Mouse (Mus musculus): ENCODE measurements around the gene Sox14. TPM values are rescaled to one million over a fixed set of nuclear protein-coding genes. Genes with fewer than 3 reads are reported as not detected.

The Sox14 gene
- polyA plus RNA-seq, 1 experiment = not detected

DNA sequence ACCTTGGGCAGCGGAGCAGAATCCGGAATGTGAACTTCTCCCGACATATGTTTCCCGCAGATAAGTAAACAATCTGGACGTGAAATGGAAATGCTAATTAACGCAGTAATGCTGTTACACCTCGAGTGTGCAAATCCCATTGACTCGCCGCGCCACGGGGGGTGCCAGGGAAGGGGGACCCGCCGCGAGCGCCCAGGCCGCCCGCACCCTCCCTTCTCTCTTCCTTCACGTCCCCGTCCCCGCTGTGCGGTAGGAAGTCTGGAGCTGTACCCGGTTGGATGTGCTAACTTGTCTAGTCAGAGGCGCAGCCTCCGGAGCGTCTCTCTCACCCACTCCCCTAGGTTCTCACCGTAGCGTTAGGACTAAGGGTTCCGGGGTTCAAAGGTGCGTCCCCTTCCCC is 6.7 kb downstream of the Sox14 start:
- Histone ChIP-seq H3K27me3 (ENCODE audit: control insufficient read depth, insufficient read depth, low read length) (peaks cover 17% of the 10 kb centered on the region), H3K27ac (ENCODE audit: insufficient read depth, low read length) (no peak overlapping the region), H3K4me3 (ENCODE audit: extremely low read depth, insufficient read depth, insufficient read length) (no peak overlapping the region), H3K36me3 (ENCODE audit: control insufficient read depth, insufficient read depth, low read length) (no peaks in the 10 kb centered on the region), H3K4me1 (ENCODE audit: control insufficient read depth, insufficient read depth, insufficient read length) (no peaks in the 10 kb centered on the region)
- TF ChIP-seq POLR2A (IDR thresholded peaks at IDR 0.05; ENCODE audit: low read depth, low read length) (no peak), CTCF (IDR thresholded peaks at IDR 0.05; ENCODE audit: extremely low read depth, insufficient read depth, insufficient read length, insufficient replicate concordance) (no peak)
- no peak for DNase-seq (ENCODE audit: low read depth in 1 of 2, low spot score in 2 of 2)
- WGBS = 4% methylated on average over 28 of the region's 29 CpGs

DNA sequence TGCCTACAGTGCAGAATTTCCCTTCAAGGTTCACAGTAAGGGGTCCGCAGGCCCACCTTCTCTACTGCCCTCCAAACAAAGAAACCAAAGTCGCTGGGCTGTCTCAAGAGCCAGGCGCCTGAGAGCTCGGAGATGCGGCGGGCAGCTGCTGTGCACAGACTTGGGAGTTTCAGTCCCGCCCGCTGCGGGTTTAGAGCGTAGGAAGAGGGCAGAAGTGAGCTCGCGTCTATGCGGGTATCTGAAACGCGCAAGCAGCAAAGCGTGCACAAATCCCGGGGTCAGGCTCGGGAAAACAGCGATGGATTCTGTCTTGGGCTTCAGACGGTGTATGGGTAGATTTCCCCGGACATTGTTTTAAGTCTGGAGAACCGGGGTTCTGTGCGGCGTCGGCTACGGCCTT is 7.4 kb downstream of the Sox14 start:
- no peaks in the 10 kb centered on the region for H3K36me3 ChIP-seq (ENCODE audit: control insufficient read depth, insufficient read depth, low read length)
- H3K4me1 ChIP-seq (ENCODE audit: control insufficient read depth, insufficient read depth, insufficient read length) = no peaks in the 10 kb centered on the region
- DNase-seq (ENCODE audit: low read depth in 1 of 2, low spot score in 2 of 2) = no peak
- no peak for TF ChIP-seq POLR2A (IDR thresholded peaks at IDR 0.05; ENCODE audit: low read depth, low read length)
- no peak for TF ChIP-seq CTCF (IDR thresholded peaks at IDR 0.05; ENCODE audit: extremely low read depth, insufficient read depth, insufficient read length, insufficient replicate concordance)
- peaks cover 15% of the 10 kb centered on the region for H3K27me3 ChIP-seq (ENCODE audit: control insufficient read depth, insufficient read depth, low read length)
- WGBS = 3% methylated on average over 26 of the region's 26 CpGs
- H3K4me3 ChIP-seq (ENCODE audit: extremely low read depth, insufficient read depth, insufficient read length) = no peak overlapping the region
- H3K27ac ChIP-seq (ENCODE audit: insufficient read depth, low read length) = no peak overlapping the region

DNA sequence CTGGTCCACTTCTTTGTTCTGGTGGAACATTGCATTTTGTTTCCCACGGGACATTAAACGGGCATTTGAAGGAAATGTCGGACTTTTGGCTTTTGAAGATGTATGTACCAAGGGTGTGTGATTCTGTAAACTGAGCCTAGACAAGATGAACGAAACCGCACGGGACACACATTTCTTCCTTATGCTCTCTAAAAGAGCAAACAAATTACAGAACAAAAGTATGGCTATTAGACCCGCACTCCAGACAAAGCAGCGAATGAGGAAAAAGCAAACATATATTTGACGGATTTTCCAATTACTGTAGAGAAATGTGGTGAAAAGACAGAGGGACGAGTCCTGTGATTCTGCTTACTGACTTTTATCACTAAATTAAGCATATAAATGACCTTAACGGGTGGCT is 7.9 kb downstream of the Sox14 start:
- DNase-seq (ENCODE audit: low read depth in 1 of 2, low spot score in 2 of 2) = no peak
- Histone ChIP-seq H3K27ac (ENCODE audit: insufficient read depth, low read length) (no peak overlapping the region), H3K4me1 (ENCODE audit: control insufficient read depth, insufficient read depth, insufficient read length) (no peaks in the 10 kb centered on the region), H3K36me3 (ENCODE audit: control insufficient read depth, insufficient read depth, low read length) (no peaks in the 10 kb centered on the region), H3K4me3 (ENCODE audit: extremely low read depth, insufficient read depth, insufficient read length) (no peak overlapping the region), H3K27me3 (ENCODE audit: control insufficient read depth, insufficient read depth, low read length) (peaks cover 15% of the 10 kb centered on the region)
- 9% methylated on average over 11 of the region's 11 CpGs for WGBS
- no peak for TF ChIP-seq POLR2A (IDR thresholded peaks at IDR 0.05; ENCODE audit: low read depth, low read length)
- TF ChIP-seq CTCF (IDR thresholded peaks at IDR 0.05; ENCODE audit: extremely low read depth, insufficient read depth, insufficient read length, insufficient replicate concordance) = no peak

DNA sequence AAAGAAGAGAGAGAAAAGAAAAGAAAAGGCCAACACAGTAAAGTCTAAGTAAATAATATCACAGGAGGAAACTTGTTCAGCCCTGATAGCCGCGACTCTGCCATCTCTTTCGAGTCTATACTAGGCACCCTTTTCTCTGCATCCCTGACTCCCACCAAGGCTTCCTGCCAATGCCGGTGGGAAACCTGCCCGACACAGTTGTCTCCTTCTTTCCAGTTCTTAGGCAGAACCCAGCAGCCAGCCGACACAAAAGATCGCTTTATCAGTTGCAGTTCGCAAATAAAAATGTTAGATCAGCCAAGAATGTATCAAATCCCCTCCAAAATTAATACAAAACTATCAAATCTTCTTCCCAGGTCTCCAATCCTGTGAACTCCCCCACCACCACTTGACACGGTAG is 13.0 kb downstream of the Sox14 start:
- WGBS = 84% methylated on average over 9 of the region's 9 CpGs
- no peak for TF ChIP-seq CTCF (IDR thresholded peaks at IDR 0.05; ENCODE audit: extremely low read depth, insufficient read depth, insufficient read length, insufficient replicate concordance)
- no peak for TF ChIP-seq POLR2A (IDR thresholded peaks at IDR 0.05; ENCODE audit: low read depth, low read length)
- Histone ChIP-seq H3K4me1 (ENCODE audit: control insufficient read depth, insufficient read depth, insufficient read length) (no peaks in the 10 kb centered on the region), H3K4me3 (ENCODE audit: extremely low read depth, insufficient read depth, insufficient read length) (no peak overlapping the region), H3K27me3 (ENCODE audit: control insufficient read depth, insufficient read depth, low read length) (no peaks in the 10 kb centered on the region), H3K27ac (ENCODE audit: insufficient read depth, low read length) (no peak overlapping the region), H3K36me3 (ENCODE audit: control insufficient read depth, insufficient read depth, low read length) (no peaks in the 10 kb centered on the region)
- DNase-seq (ENCODE audit: low read depth in 1 of 2, low spot score in 2 of 2) = no peak

DNA sequence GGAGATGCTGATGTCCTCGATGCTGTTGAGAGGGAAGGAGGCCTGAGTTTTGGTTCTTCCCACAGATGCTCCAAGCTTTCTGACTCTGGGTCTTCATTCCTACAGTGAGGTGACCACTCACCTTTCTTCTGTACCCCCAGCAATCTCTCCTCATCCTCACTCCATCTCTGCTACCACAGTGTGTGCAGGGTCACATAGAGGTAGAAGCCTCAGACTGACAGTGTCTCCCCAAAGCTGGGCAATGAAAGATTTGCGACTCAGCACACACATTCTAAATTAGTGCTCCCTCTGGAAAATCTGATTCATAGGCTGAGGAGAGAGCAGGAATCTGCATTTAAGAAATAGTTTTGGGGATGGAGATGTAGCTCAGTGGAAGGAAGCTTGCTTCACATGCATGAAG is 21.5 kb downstream of the Sox14 start:
- Histone ChIP-seq H3K27me3 (ENCODE audit: control insufficient read depth, insufficient read depth, low read length) (no peaks in the 10 kb centered on the region), H3K4me1 (ENCODE audit: control insufficient read depth, insufficient read depth, insufficient read length) (no peaks in the 10 kb centered on the region), H3K36me3 (ENCODE audit: control insufficient read depth, insufficient read depth, low read length) (no peaks in the 10 kb centered on the region), H3K4me3 (ENCODE audit: extremely low read depth, insufficient read depth, insufficient read length) (no peak overlapping the region), H3K27ac (ENCODE audit: insufficient read depth, low read length) (no peak overlapping the region)
- DNase-seq (ENCODE audit: low read depth in 1 of 2, low spot score in 2 of 2) = no peak
- TF ChIP-seq POLR2A (IDR thresholded peaks at IDR 0.05; ENCODE audit: low read depth, low read length) = no peak
- TF ChIP-seq CTCF (IDR thresholded peaks at IDR 0.05; ENCODE audit: extremely low read depth, insufficient read depth, insufficient read length, insufficient replicate concordance) = no peak
- WGBS = 76% methylated on average over 2 of the region's 2 CpGs

DNA sequence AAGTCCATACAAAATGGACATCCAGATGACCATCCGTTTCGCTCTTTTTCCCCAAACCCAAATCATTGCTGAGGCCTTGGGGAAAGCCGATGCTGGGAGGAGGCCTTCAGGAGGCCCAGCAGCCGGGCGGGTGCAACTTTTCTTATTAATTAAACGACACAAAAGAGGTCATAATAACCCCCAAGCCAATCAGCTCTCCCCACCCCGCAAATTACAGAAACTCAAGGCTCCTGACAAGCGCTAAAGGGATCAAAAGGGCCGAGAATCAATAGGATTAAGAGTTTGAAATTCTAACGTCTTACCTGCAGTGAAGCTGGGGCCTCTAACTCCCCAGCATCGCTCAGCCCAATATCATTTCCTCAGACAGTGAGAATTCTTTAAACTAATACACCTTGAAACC is 22.6 kb downstream of the Sox14 start:
- no peak for DNase-seq (ENCODE audit: low read depth in 1 of 2, low spot score in 2 of 2)
- TF ChIP-seq CTCF (IDR thresholded peaks at IDR 0.05; ENCODE audit: extremely low read depth, insufficient read depth, insufficient read length, insufficient replicate concordance) = no peak
- TF ChIP-seq POLR2A (IDR thresholded peaks at IDR 0.05; ENCODE audit: low read depth, low read length) = no peak
- 68% methylated on average over 11 of the region's 11 CpGs for WGBS
- Histone ChIP-seq H3K4me1 (ENCODE audit: control insufficient read depth, insufficient read depth, insufficient read length) (no peaks in the 10 kb centered on the region), H3K27me3 (ENCODE audit: control insufficient read depth, insufficient read depth, low read length) (no peaks in the 10 kb centered on the region), H3K36me3 (ENCODE audit: control insufficient read depth, insufficient read depth, low read length) (no peaks in the 10 kb centered on the region), H3K27ac (ENCODE audit: insufficient read depth, low read length) (no peak overlapping the region), H3K4me3 (ENCODE audit: extremely low read depth, insufficient read depth, insufficient read length) (no peak overlapping the region)

DNA sequence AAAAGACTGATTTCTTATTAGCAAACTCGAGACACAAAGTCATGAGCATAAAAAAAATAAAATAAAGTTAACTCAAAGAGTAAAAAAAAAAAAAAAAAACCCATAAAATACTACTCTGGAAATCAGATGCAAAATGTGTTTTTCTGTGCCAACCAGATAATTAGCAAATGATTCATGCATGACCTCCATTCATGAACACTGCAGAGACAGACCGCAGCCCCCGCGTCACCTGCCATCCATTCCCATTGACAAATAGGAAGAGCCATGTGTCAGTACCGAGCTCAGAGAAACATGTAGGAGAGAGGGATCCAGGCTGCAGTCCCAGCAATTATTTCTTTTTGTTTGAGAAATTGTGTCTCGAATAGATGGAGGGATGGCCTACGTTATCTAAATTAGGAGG is 25.6 kb downstream of the Sox14 start:
- Histone ChIP-seq H3K4me1 (ENCODE audit: control insufficient read depth, insufficient read depth, insufficient read length) (no peaks in the 10 kb centered on the region), H3K36me3 (ENCODE audit: control insufficient read depth, insufficient read depth, low read length) (no peaks in the 10 kb centered on the region), H3K27me3 (ENCODE audit: control insufficient read depth, insufficient read depth, low read length) (no peaks in the 10 kb centered on the region), H3K4me3 (ENCODE audit: extremely low read depth, insufficient read depth, insufficient read length) (no peak overlapping the region), H3K27ac (ENCODE audit: insufficient read depth, low read length) (no peak overlapping the region)
- WGBS = 85% methylated on average over 7 of the region's 7 CpGs
- no peak for TF ChIP-seq POLR2A (IDR thresholded peaks at IDR 0.05; ENCODE audit: low read depth, low read length)
- TF ChIP-seq CTCF (IDR thresholded peaks at IDR 0.05; ENCODE audit: extremely low read depth, insufficient read depth, insufficient read length, insufficient replicate concordance) = no peak
- no peak for DNase-seq (ENCODE audit: low read depth in 1 of 2, low spot score in 2 of 2)

Data from spleen, adult 2 months (tissue).